Mouse (Mus musculus) midbrain, embryonic 15.5 days (tissue): ENCODE measurements at regions not wholly inside any gene's neighbourhood (a gene's known extent, or its start where the extent isn't known, plus 50 kb on each side); places are given as distances from the start of the nearest gene placed in this dataset.

ENCODE experiments used
- ATAC-seq: fragments of 200-750 bp; cut with Nextera tagmentation; replicated peaks from 2 replicates; pipeline ENCODE4 v1.8.0; 2017; ENCODE audit warnings: moderate TSS enrichment
- H3K27ac ChIP-seq: fragments of 300-500 bp; sonication (generic); 2 replicates; pipeline ENCODE4 v1.5.1; 2015; ENCODE audit warnings: mild to moderate bottlenecking, inconsistent platforms
- H3K27me3 ChIP-seq: fragments of 300-500 bp; sonication (generic); replicated peaks from 2 replicates; pipeline ENCODE4 v1.6.1; 2015; ENCODE audit warnings: inconsistent platforms
- H3K36me3 ChIP-seq: fragments of 300-500 bp; sonication (generic); replicated peaks from 2 replicates; pipeline ENCODE4 v1.6.1; 2015; ENCODE audit warnings: inconsistent platforms
- H3K4me1 ChIP-seq: fragments of 300-500 bp; sonication (generic); 2 replicates; pipeline ENCODE4 v1.6.1; 2015; ENCODE audit warnings: inconsistent platforms
- H3K4me2 ChIP-seq: fragments of 300-500 bp; sonication (generic); 2 replicates; pipeline ENCODE4 v1.6.1; 2015; ENCODE audit warnings: inconsistent platforms, mild to moderate bottlenecking, moderate library complexity
- H3K4me3 ChIP-seq: fragments of 300-500 bp; sonication (generic); 2 replicates; pipeline ENCODE4 v1.5.1; 2015; ENCODE audit warnings: mild to moderate bottlenecking, inconsistent platforms
- H3K9ac ChIP-seq: fragments of 300-500 bp; sonication (generic); 2 replicates; pipeline ENCODE4 v1.6.1; 2015; ENCODE audit warnings: mild to moderate bottlenecking, inconsistent platforms
- H3K9me3 ChIP-seq: fragments of 300-500 bp; sonication (generic); 2 replicates; pipeline ENCODE4 v1.6.1; 2016; ENCODE audit warnings: inconsistent platforms
- WGBS: fragments of 180-500 bp; shearing (Covaris S2); methylation state at CpG from one replicate; pipeline ENCODE4 v1.1.7; 2015; ENCODE audit warnings: mixed read lengths; 5-methylcytosine and 5-hydroxymethylcytosine counted together

DNA sequence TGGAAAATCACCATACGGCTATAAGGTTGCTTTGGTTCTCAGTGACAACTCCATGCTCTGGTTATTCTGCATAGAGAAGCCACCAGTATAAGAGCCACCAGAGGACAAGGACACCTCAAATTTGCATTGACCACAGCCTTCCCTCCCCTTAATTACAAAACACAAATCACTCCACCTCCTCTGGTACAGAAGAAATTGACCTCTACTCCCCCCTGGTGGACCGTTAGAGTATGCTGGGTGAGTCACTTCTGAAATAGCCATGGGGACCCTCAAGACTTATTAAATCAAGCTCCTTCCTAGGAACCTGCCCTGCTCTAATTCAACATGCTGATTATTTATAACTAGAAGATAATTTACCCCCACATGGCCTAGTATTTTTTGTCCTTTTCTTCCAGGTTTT is 139.6 kb upstream of the Smarca2 start:
- no peak overlapping the region for H3K4me2 ChIP-seq
- no peaks in the 10 kb centered on the region for H3K9me3 ChIP-seq
- no peak for ATAC-seq
- no peaks in the 10 kb centered on the region for H3K27me3 ChIP-seq
- no peak overlapping the region for H3K27ac ChIP-seq
- WGBS = 44% methylated on average over 2 of the region's 2 CpGs
- peaks cover 18% of the 10 kb centered on the region for H3K4me1 ChIP-seq
- no peak overlapping the region for H3K9ac ChIP-seq
- H3K36me3 ChIP-seq = no peaks in the 10 kb centered on the region
- H3K4me3 ChIP-seq = no peak overlapping the region

DNA sequence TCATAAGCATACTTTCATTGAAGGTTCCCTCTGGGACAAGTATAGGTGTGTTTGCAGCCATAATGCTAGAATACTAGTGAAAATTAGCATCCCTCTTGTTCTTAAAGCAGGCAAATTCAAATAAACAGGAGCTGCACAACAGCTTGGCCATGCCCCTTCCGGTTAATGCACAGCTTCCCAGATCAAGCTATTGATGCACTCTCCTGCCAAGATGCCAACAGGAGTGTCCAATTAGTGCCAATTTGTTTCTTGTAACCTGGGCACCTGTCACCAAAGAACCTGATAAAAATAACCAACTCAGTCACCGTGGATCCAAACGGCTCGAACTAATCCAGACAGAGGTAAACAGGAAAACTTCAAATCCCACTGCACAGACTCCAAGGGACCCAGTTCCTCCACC is 138.6 kb upstream of the Smarca2 start:
- no peaks in the 10 kb centered on the region for H3K27me3 ChIP-seq

DNA sequence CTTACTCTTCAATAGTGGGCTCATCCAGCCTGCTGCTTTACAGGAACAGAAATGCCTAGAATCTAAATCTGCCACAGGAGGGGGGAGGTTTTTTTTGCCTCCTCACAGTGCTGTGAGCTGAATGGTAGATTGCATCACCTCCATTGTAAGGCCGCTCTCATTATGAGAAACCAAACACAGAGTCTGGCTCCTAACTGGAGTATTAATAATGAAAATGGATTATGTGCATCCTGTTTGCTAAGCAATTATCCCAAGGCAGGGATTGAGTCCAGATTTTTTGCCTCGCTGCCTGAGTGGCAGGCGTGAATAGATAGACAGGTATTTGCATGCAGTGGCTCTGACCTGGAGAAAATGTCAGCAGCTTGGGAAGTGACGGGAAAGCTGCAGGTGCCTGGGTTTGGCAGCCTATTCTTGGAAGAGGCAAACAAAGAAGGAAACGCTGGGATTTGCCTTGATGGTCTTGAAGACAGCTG is 137.6 kb upstream of the Smarca2 start:
- no peak overlapping the region for H3K9ac ChIP-seq

More for the DNA sequence above, 138.6 kb upstream of the Smarca2 start:
- 74% methylated on average over 4 of the region's 4 CpGs for WGBS
- no peaks in the 10 kb centered on the region for H3K36me3 ChIP-seq
- H3K9ac ChIP-seq = no peak overlapping the region
- H3K4me3 ChIP-seq = no peak overlapping the region
- H3K4me2 ChIP-seq = no peak overlapping the region
- H3K9me3 ChIP-seq = no peaks in the 10 kb centered on the region
- peaks cover 18% of the 10 kb centered on the region for H3K4me1 ChIP-seq
- ATAC-seq = no peak
- H3K27ac ChIP-seq = no peak overlapping the region

DNA sequence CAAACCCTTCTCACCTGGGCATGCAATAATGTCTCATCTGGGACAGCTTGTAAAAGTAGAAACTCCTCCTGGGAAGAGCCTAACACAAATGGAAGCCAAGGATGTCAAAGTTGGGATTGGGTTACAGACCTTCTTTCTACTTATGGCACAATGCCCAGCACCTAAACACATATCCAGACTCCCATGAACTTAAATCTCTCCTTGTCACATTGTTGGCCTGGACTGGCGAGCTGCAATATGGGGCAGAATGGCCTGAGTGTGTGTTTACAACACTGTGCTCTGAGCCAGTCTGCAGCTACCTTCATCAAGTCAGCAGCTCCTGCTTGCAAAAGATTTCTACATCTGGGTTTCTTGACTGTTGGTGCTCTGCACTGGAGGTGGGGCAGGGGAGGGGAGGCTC is 132.2 kb upstream of the Smarca2 start:
- no peak for ATAC-seq
- no peaks in the 10 kb centered on the region for H3K9me3 ChIP-seq
- WGBS = 92% methylated on average over 1 of the region's 1 CpGs

More for the DNA sequence above, 137.6 kb upstream of the Smarca2 start:
- H3K27ac ChIP-seq = peak overlapping the region; percentile 61
- H3K4me2 ChIP-seq = peak overlapping the region; percentile 7
- ATAC-seq = peak; percentile 76
- peaks cover 18% of the 10 kb centered on the region for H3K4me1 ChIP-seq
- H3K36me3 ChIP-seq = no peaks in the 10 kb centered on the region
- WGBS = 14% methylated on average over 5 of the region's 5 CpGs
- H3K4me3 ChIP-seq = no peak overlapping the region
- H3K27me3 ChIP-seq = no peaks in the 10 kb centered on the region
- no peaks in the 10 kb centered on the region for H3K9me3 ChIP-seq

DNA sequence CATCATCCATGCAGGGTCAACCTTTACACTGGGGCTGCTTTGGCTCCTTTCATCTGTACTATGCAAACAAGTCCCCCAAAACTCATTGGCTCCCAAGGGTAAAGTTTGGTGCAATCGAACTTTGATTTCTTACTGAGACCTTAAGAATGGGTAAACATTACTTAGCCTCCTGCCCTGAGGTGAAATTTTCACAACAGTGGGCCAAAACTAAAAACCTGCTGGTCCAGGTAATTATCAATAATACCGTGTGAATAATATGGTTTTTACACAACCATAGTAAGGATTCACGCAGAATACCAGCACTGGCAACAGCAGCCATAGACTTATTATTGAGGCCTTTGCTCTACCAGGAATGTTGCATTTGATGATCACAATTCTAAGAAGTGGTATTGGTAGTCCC is 131.6 kb upstream of the Smarca2 start:
- no peaks in the 10 kb centered on the region for H3K9me3 ChIP-seq
- no peaks in the 10 kb centered on the region for H3K4me1 ChIP-seq
- no peak overlapping the region for H3K9ac ChIP-seq
- no peaks in the 10 kb centered on the region for H3K27me3 ChIP-seq
- no peak for ATAC-seq
- 91% methylated on average over 3 of the region's 3 CpGs for WGBS
- no peak overlapping the region for H3K4me2 ChIP-seq
- no peaks in the 10 kb centered on the region for H3K36me3 ChIP-seq
- H3K27ac ChIP-seq = no peak overlapping the region
- no peak overlapping the region for H3K4me3 ChIP-seq

More for the DNA sequence above, 132.2 kb upstream of the Smarca2 start:
- no peak overlapping the region for H3K9ac ChIP-seq
- peaks cover under 1% of the 10 kb centered on the region for H3K4me1 ChIP-seq
- H3K4me3 ChIP-seq = no peak overlapping the region
- H3K27me3 ChIP-seq = no peaks in the 10 kb centered on the region
- no peak overlapping the region for H3K4me2 ChIP-seq
- no peak overlapping the region for H3K27ac ChIP-seq
- H3K36me3 ChIP-seq = no peaks in the 10 kb centered on the region

DNA sequence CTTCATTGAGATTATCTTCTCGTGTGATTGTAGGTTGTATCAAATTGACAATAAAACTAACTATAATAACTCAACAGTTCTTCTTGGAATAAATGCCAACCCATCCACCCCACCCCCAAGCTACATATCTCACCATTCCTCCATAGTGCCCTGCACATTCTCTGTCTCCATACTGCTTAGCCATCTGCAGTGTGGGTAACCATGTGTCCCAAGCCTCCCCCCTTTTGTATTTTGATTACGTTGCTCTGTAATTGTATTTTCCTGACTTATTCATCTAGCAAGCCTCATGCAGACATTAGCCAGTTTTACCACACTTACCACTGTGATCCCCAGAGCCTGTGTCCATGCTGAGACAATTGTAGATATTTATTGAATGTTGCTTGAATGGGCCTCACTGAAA is 129.7 kb upstream of the Smarca2 start:
- Histone ChIP-seq H3K4me2 (no peak overlapping the region), H3K9ac (no peak overlapping the region), H3K4me3 (no peak overlapping the region), H3K4me1 (no peaks in the 10 kb centered on the region), H3K36me3 (no peaks in the 10 kb centered on the region), H3K27me3 (no peaks in the 10 kb centered on the region), H3K9me3 (no peaks in the 10 kb centered on the region), H3K27ac (no peak overlapping the region)
- no peak for ATAC-seq
- 64% methylated on average over 2 of the region's 2 CpGs for WGBS

DNA sequence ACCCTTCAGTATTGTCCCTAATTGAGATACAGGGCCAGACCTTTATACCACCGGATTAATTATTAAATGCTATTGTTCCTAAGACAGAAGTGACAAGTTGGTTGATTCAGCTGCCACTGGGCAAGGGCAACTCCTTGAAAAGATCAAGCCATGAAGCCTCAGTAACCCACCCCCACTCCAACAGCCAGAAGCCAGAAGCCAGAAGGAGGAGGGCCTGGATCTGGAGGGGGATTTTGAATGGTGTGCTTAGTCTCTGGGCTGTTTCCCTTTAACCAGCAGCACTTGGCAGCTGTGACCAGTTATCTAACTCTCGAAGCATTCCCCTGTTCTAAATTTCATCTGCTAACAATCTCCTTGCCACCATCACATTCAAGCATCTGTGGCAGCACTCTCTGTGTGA is 129.1 kb upstream of the Smarca2 start:
- Histone ChIP-seq H3K4me2 (no peak overlapping the region), H3K27ac (no peak overlapping the region), H3K27me3 (no peaks in the 10 kb centered on the region), H3K4me3 (no peak overlapping the region), H3K4me1 (no peaks in the 10 kb centered on the region), H3K9ac (no peak overlapping the region), H3K9me3 (no peaks in the 10 kb centered on the region), H3K36me3 (no peaks in the 10 kb centered on the region)
- WGBS = 37% methylated on average over 2 of the region's 2 CpGs
- ATAC-seq = no peak

DNA sequence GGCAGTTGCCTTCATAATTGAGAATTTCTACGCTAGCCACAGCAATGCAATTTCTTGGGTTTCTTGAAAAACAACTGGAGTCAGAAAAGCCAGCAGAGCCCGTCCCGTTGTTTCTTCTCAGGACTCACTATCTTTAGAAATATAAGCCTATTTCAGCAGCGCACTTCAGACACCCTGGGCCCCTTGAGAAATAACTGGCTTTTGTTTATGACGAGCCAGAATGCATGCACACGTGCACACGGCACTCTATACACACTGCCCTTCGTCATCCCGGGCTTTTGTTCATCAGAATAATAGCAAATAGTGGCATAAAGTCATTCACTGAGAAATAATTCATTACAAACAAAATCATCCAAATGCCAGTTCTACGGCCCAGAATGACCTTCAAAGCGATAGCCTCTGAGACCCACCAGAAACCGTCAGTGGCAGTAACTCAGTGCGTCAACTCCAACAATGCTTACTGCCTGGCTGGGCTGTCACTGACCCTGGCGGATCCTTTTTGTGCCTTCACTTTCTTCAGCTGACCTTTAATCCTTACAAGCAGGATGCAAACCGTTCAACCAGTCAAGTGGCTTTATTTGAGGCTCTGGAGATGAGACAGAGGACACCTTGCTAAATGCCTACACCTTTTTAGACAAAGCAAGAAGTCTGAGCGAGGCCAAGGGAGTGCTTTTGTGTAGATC is 126.7 kb upstream of the Smarca2 start:
- no peaks in the 10 kb centered on the region for H3K9me3 ChIP-seq
- 19% methylated on average over 16 of the region's 16 CpGs for WGBS
- H3K27ac ChIP-seq = no peak overlapping the region
- H3K4me1 ChIP-seq = no peaks in the 10 kb centered on the region
- no peak overlapping the region for H3K4me3 ChIP-seq
- H3K36me3 ChIP-seq = no peaks in the 10 kb centered on the region
- H3K4me2 ChIP-seq = peak overlapping the region; percentile 18; the same call in 1 of the 2 replicates
- no peaks in the 10 kb centered on the region for H3K27me3 ChIP-seq
- ATAC-seq = 0 out of 2 replicates have a peak, but pooled peaks have one; percentile 63
- H3K9ac ChIP-seq = no peak overlapping the region

DNA sequence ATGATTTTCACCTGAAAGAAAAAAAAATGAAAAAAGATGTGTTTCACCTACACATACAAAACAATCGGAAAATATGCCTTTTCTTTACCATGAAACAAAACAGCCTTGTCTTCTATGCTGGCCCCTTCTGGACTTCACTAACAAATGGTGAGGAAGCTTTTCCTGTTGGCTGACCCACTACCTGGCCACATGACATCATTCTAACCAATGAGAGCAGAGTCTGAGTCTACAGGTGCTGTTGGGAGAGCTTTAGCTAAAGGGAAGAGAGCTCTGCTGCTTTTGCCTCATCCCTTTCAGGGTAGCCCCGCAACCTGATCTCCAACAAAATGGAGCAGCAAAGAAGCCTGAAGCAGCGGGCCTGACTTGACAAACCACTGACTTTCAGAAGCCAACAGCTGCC is 120.5 kb upstream of the Smarca2 start:
- WGBS = 76% methylated on average over 3 of the region's 3 CpGs
- no peaks in the 10 kb centered on the region for H3K27me3 ChIP-seq
- no peak for ATAC-seq
- H3K4me1 ChIP-seq = no peaks in the 10 kb centered on the region
- H3K9ac ChIP-seq = no peak overlapping the region
- no peak overlapping the region for H3K4me2 ChIP-seq
- H3K36me3 ChIP-seq = no peaks in the 10 kb centered on the region
- no peak overlapping the region for H3K4me3 ChIP-seq
- no peak overlapping the region for H3K27ac ChIP-seq
- no peaks in the 10 kb centered on the region for H3K9me3 ChIP-seq

DNA sequence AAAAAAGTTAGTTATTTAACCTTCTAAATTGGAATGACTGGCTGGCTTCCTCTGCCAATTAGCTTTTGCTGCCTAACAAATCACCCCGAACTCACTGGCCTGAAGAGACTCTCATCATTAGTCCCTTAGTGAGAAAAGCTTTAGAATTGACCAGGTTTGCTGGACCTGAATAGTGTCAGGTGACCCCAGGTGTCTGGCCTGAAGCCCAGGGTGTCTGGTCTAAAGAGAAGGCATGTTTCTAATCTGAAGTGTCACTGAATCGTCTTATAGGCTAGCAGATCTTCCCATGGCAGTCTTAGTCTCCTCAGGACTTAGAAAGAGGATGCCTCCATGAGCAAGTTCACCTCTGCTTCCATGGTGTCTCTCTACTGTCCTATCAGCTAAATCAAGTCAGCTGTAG is 112.0 kb upstream of the Smarca2 start:
- Histone ChIP-seq H3K36me3 (no peaks in the 10 kb centered on the region), H3K27me3 (no peaks in the 10 kb centered on the region), H3K9me3 (no peaks in the 10 kb centered on the region; the same call in 1 of the 2 replicates), H3K27ac (no peak overlapping the region), H3K4me3 (no peak overlapping the region), H3K4me1 (no peaks in the 10 kb centered on the region), H3K9ac (no peak overlapping the region), H3K4me2 (no peak overlapping the region)
- no peak for ATAC-seq
- 82% methylated on average over 2 of the region's 2 CpGs for WGBS

DNA sequence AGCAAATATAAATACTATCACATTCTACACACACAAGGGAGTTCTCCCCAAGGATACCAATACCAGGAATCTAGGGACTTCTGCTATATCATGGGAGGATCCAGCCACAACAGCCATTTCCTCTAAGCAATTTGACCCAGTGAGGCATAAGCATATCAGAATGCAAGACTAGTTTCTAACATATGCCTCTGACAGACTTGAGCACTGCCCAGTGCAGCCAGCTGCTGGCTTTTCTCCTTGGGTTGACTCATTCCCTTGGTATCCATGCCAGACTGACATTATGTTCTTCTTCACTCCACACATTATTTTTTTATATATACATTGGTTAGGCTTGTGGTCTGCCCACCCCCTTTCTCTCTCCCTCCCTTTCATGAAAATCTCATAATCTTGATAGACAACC is 103.8 kb upstream of the Smarca2 start:
- H3K27me3 ChIP-seq = no peaks in the 10 kb centered on the region
- H3K27ac ChIP-seq = no peak overlapping the region
- no peak overlapping the region for H3K4me2 ChIP-seq
- no peaks in the 10 kb centered on the region for H3K36me3 ChIP-seq
- no peak overlapping the region for H3K4me3 ChIP-seq
- H3K9ac ChIP-seq = no peak overlapping the region
- H3K4me1 ChIP-seq = no peaks in the 10 kb centered on the region
- 0 out of 2 replicates have a peak, but pooled peaks cover 5% of the 10 kb centered on the region for H3K9me3 ChIP-seq
- no peak for ATAC-seq

DNA sequence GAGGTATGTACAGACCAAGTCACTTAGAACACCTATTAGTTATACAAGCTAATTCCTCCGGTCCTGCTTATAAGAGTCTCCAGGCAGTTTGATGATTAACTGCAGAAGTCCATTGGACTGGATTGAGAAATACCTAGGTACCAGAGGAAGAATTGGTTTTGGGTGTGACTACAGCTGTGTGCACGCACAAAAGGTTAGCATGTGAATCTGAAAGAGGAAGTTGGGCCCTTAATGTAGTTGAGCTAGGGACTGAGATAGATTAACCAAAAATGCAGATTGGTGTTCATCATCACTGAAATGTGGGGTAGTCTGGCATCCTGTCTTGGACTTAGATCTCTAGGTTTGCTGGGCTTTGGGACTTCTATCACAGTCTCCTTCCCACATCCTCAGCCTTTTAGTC is 100.8 kb upstream of the Smarca2 start:
- H3K27ac ChIP-seq = no peak overlapping the region
- H3K9ac ChIP-seq = no peak overlapping the region
- no peak overlapping the region for H3K4me2 ChIP-seq
- no peak overlapping the region for H3K4me3 ChIP-seq
- H3K36me3 ChIP-seq = no peaks in the 10 kb centered on the region
- ATAC-seq = no peak
- WGBS = 95% methylated on average over 2 of the region's 2 CpGs
- H3K9me3 ChIP-seq = 0 out of 2 replicates have a peak, but pooled peaks cover 5% of the 10 kb centered on the region
- peaks cover 10% of the 10 kb centered on the region for H3K4me1 ChIP-seq
- H3K27me3 ChIP-seq = no peaks in the 10 kb centered on the region

DNA sequence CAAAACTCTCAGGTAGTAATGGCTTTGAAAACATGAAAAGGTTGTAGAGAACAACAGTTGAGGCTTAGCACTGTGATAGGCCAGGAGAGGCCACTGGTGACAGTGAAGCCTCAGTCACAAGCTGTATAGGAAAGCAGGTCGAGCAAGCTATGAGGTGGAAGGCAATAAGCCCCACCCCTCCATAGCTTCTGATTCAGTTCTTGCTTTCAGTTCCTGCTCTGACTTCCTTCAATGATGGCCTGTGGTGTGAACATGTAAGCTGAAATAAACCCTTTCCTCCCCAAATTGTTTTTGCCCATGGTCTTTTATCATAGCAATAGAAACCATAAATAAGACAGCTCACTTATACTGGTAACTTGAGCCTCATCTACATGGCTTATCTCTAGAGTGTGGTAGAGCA is 98.0 kb upstream of the Smarca2 start:
- H3K4me1 ChIP-seq = peaks cover 22% of the 10 kb centered on the region
- no peak for ATAC-seq
- 0 out of 2 replicates have a peak, but pooled peaks cover 5% of the 10 kb centered on the region for H3K9me3 ChIP-seq
- H3K27me3 ChIP-seq = no peaks in the 10 kb centered on the region
- H3K36me3 ChIP-seq = no peaks in the 10 kb centered on the region
- WGBS = 59% methylated on average over 1 of the region's 1 CpGs
- no peak overlapping the region for H3K4me3 ChIP-seq
- H3K9ac ChIP-seq = no peak overlapping the region
- H3K4me2 ChIP-seq = no peak overlapping the region
- no peak overlapping the region for H3K27ac ChIP-seq
